In the genomic region with DNA sequence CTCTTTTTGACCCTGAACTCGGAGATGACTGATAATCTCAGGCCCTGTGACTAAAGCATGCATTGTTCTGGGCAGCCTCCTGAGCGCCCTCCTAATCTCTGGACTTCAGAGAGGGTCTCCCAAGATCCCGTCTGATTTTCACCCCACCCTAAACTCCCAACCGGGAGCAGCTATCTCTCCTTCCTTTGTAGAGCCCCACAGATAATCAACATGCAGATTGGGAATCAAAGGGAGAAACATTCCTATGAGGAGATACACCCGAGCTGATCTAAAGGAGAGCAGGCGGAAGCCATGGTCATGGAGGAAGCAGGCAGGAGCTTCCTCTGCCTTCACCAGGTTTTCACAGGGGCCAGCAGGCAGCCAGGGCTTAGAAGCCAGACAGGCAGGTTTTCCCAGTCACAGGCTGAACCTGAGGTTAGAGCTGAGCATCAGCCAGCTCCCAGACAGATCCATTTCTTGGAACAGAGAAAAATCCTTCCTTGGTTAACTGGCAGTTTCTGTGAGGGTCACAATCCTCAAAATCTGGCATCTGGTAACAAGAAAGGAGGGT, we compare ENCODE assay signal across 27 mouse cellular contexts.
A peak's percentile ranks its signal among the peaks of the same experiment; 100 is the strongest.
DNase-seq lines count a peak whose midpoint lies in the region; ATAC-seq and TF ChIP-seq lines count a peak whose summit lies in the region.
"Had no signal": no experiment of that assay in that cellular context is flagged by ENCODE, and none has a peak within 500 bp of the region (broad histone marks: within the 10 kb centered on the region; RNA-seq: fewer than 3 reads in every experiment).

No protein-coding gene starts in this region.

- no peak for ATAC-seq in lung, embryonic 15.5 days (ENCODE audit: borderline replicate concordance, extremely low read depth, low FRiP score, low TSS enrichment)
- 0 out of 2 replicates have a peak, but pooled peaks have one; percentile 35 for ATAC-seq in stomach, postnatal 0 days (ENCODE audit: low FRiP score, low TSS enrichment)
- ATAC-seq: hindbrain, embryonic 16.5 days; midbrain, embryonic 16.5 days had no signal

- H3K4me1 ChIP-seq in lung, embryonic 15.5 days = peaks cover 33% of the 10 kb centered on the region
- peaks cover 14% of the 10 kb centered on the region for H3K4me1 ChIP-seq in embryonic fibroblast, embryonic 13.5 days (ENCODE audit: control insufficient read depth, insufficient read depth, low read length)
- H3K4me1 ChIP-seq in stomach, postnatal 0 days (replicated peaks; ENCODE audit: control insufficient read depth, insufficient read depth) = 0 out of 2 replicates have a peak, but pooled peaks cover 4% of the 10 kb centered on the region
- H3K4me1 ChIP-seq: forebrain, embryonic 12.5 days had no signal

- no peak for DNase-seq in lung, postnatal 10 days
- DNase-seq in urinary bladder, postnatal 14 days (ENCODE audit: low spot score) = peak; percentile 70
- no peak for DNase-seq in urinary bladder, postnatal 25 days (ENCODE audit: low spot score)
- peak; percentile 62 for DNase-seq in stomach, postnatal 0 days (ENCODE audit: low spot score)
- DNase-seq in layer of hippocampus, adult 9-11 months = no peak
- DNase-seq in spleen, adult 18-20 months = no peak
- DNase-seq: adrenal gland, adult 8-10 months; cerebellum, adult 8-10 months; cerebellum, postnatal 25 days; gastrocnemius, postnatal 10 days; heart, postnatal 14 days; kidney, adult 8-10 months; kidney, postnatal 10 days; liver; right cerebral cortex, postnatal 4 days; thymus, adult 18-20 months; thymus, postnatal 25 days had no signal

- WGBS in lung, embryonic 15.5 days = 32% methylated on average over 6 of the region's 6 CpGs
- WGBS in stomach, postnatal 0 days = 41% methylated on average over 6 of the region's 6 CpGs

- no peaks in the 10 kb centered on the region for H3K27me3 ChIP-seq in lung, embryonic 15.5 days
- no peaks in the 10 kb centered on the region for H3K27me3 ChIP-seq in stomach, postnatal 0 days (ENCODE audit: control insufficient read depth, insufficient read depth, low read length)

- H3K4me2 ChIP-seq in lung, embryonic 15.5 days = no peak overlapping the region
- no peak overlapping the region for H3K4me2 ChIP-seq in stomach, postnatal 0 days (replicated peaks; ENCODE audit: low read depth)
- H3K4me2 ChIP-seq: embryonic facial prominence, embryonic 12.5 days; forebrain, embryonic 12.5 days; neural tube, embryonic 12.5 days had no signal

- TF ChIP-seq POLR2A in embryonic fibroblast, embryonic 13.5 days (IDR thresholded peaks at IDR 0.05; ENCODE audit: low read depth, low read length) = no peak

- no peak for TF ChIP-seq CTCF in embryonic fibroblast, embryonic 13.5 days (IDR thresholded peaks at IDR 0.05; ENCODE audit: borderline replicate concordance, insufficient read depth, low read length)
- TF ChIP-seq CTCF in stomach, postnatal 0 days (IDR thresholded peaks at IDR 0.05; ENCODE audit: low read depth) = no peak

- H3K27ac ChIP-seq in lung, embryonic 15.5 days = peak overlapping the region; percentile 43
- H3K27ac ChIP-seq in embryonic fibroblast, embryonic 13.5 days (ENCODE audit: insufficient read depth, low read length) = peak overlapping the region; percentile 81; the same call in 1 of the 2 replicates
- peak overlapping the region; percentile 73 for H3K27ac ChIP-seq in stomach, postnatal 0 days (replicated peaks)
- H3K27ac ChIP-seq: embryonic facial prominence, embryonic 12.5 days; forebrain, embryonic 12.5 days; hindbrain, embryonic 10.5 days; liver, embryonic 14.5 days; macrophage; neural tube, embryonic 12.5 days had no signal

- H3K4me3 ChIP-seq in lung, embryonic 15.5 days = no peak overlapping the region
- no peak overlapping the region for H3K4me3 ChIP-seq in embryonic fibroblast, embryonic 13.5 days (ENCODE audit: insufficient read depth, low read length)
- no peak overlapping the region for H3K4me3 ChIP-seq in stomach, postnatal 0 days (ENCODE audit: low read depth, low read length)
- H3K4me3 ChIP-seq: embryonic facial prominence, embryonic 12.5 days; forebrain, embryonic 12.5 days; hindbrain, embryonic 10.5 days; neural tube, embryonic 12.5 days had no signal

- H3K9me3 ChIP-seq in lung, embryonic 15.5 days = no peaks in the 10 kb centered on the region
- H3K9me3 ChIP-seq in stomach, postnatal 0 days (ENCODE audit: control insufficient read depth, low read length) = no peaks in the 10 kb centered on the region
- H3K9me3 ChIP-seq: embryonic facial prominence, embryonic 12.5 days; forebrain, embryonic 12.5 days; hindbrain, embryonic 10.5 days; neural tube, embryonic 12.5 days had no signal

- peaks cover 5% of the 10 kb centered on the region; the same call in 1 of the 2 replicates for H3K36me3 ChIP-seq in lung, embryonic 15.5 days
- H3K36me3 ChIP-seq in stomach, postnatal 0 days (ENCODE audit: control insufficient read depth, insufficient read depth, low read length) = no peaks in the 10 kb centered on the region
- H3K36me3 ChIP-seq: forebrain, embryonic 12.5 days; hindbrain, embryonic 10.5 days; neural tube, embryonic 12.5 days had no signal

- H3K9ac ChIP-seq in lung, embryonic 15.5 days = no peak overlapping the region; the same call in 1 of the 2 replicates
- 0 out of 2 replicates have a peak overlapping the region, but pooled peaks have one; percentile 35 for H3K9ac ChIP-seq in stomach, postnatal 0 days (ENCODE audit: low read length)
- H3K9ac ChIP-seq: embryonic facial prominence, embryonic 12.5 days; forebrain, embryonic 12.5 days; liver, embryonic 14.5 days; neural tube, embryonic 12.5 days had no signal

- TF ChIP-seq EP300 in stomach, postnatal 0 days (optimal IDR thresholded peaks at IDR 0.05) = no peak

Comparison
In these comparisons a context has a peak if more than half of its experiments do, and no peak if none do; other contexts are left out.
1. DNase-seq: peak in urinary bladder, postnatal 14 days (single experiment) and stomach, postnatal 0 days (single experiment); none in lung, postnatal 10 days (single experiment), urinary bladder, postnatal 25 days (single experiment), layer of hippocampus, adult 9-11 months (single experiment) and spleen, adult 18-20 months (0 of 2).
2. Peak in every context shown above with its lines, with median percentiles within 50 percentile points of each other: H3K27ac ChIP-seq.